Mouse (Mus musculus) neural tube, embryonic 14.5 days (tissue): ENCODE results near the gene Znhit3. TPM values are rescaled to one million over a fixed set of nuclear protein-coding genes. Genes with fewer than 3 reads are reported as not detected.

Experiments
- ATAC-seq: fragments of 200-750 bp; cut with Nextera tagmentation; 2 replicates; pipeline ENCODE4 v1.8.0; 2017; ENCODE audit warnings: low read depth, mild to moderate bottlenecking, moderate TSS enrichment, moderate library complexity
- H3K27ac ChIP-seq: fragments of 300-500 bp; sonication (generic); 2 replicates; pipeline ENCODE4 v1.5.1; 2014; ENCODE audit warnings: low read depth, mild to moderate bottlenecking, control low read depth, low read length, moderate library complexity, mixed read lengths
- H3K27me3 ChIP-seq: fragments of 300-500 bp; sonication (generic); 2 replicates; pipeline ENCODE4 v1.6.1; 2014; ENCODE audit warnings: low read length; ENCODE audit not compliant: control insufficient read depth, insufficient read depth
- H3K36me3 ChIP-seq: fragments of 300-500 bp; sonication (generic); 2 replicates; pipeline ENCODE4 v1.6.1; 2014; ENCODE audit warnings: low read length, mixed read lengths; ENCODE audit not compliant: control insufficient read depth, insufficient read depth
- H3K4me1 ChIP-seq: fragments of 300-500 bp; sonication (generic); 2 replicates; pipeline ENCODE4 v1.6.1; 2014; ENCODE audit warnings: low read length; ENCODE audit not compliant: control insufficient read depth, insufficient read depth
- H3K4me2 ChIP-seq: fragments of 300-500 bp; sonication (generic); 2 replicates; pipeline ENCODE4 v1.6.1; 2014; ENCODE audit warnings: mild to moderate bottlenecking, low read depth, low read length, control low read depth
- H3K4me3 ChIP-seq: fragments of 300-500 bp; sonication (generic); 2 replicates; pipeline ENCODE4 v1.5.1; 2014; ENCODE audit warnings: low read depth, low read length, control low read depth, mixed read lengths
- H3K9ac ChIP-seq: fragments of 300-500 bp; sonication (generic); replicated peaks from 2 replicates; pipeline ENCODE4 v1.6.1; 2014; ENCODE audit warnings: low read depth, mild to moderate bottlenecking, control low read depth, low read length, mixed read lengths
- H3K9me3 ChIP-seq: fragments of 300-500 bp; sonication (generic); 2 replicates; pipeline ENCODE4 v1.6.1; 2016; ENCODE audit warnings: low read length; ENCODE audit not compliant: control insufficient read depth
- WGBS: fragments of 180-500 bp; shearing (Covaris S2); extraction: QIAGEN DNeasy Blood & Tissue Kit; methylation state at CpG from one replicate; pipeline ENCODE4 v1.1.7; 2014; 5-methylcytosine and 5-hydroxymethylcytosine counted together
- polyA plus RNA-seq: library from polyadenylated mRNA; unstranded; fragments of >200 nt; fragmentation: Nextera tagmentation; extraction: Ambion mirVana; gene quantifications from 2 replicates; pipeline ENCODE4 v1.2.1, GENCODE M21; 2014

The Znhit3 gene
- polyA plus RNA-seq, 1 experiment from 2014 or later = 86.2 TPM

GRCm38 (mm10) chr11:84886767-84887511 is 29.2 kb downstream of the Znhit3 start:
- no peaks in the 10 kb centered on the region for H3K27me3 ChIP-seq
- no peak overlapping the region for H3K9ac ChIP-seq
- H3K27ac ChIP-seq = no peak overlapping the region
- peaks cover 25% of the 10 kb centered on the region for H3K36me3 ChIP-seq
- H3K9me3 ChIP-seq = no peaks in the 10 kb centered on the region
- no peak overlapping the region for H3K4me2 ChIP-seq
- H3K4me3 ChIP-seq = no peak overlapping the region
- ATAC-seq = no peak
- WGBS = 89% methylated on average over 11 of the region's 11 CpGs
- no peaks in the 10 kb centered on the region for H3K4me1 ChIP-seq

- no peak overlapping the region for H3K4me2 ChIP-seq
- no peaks in the 10 kb centered on the region for H3K27me3 ChIP-seq
- peaks cover 1% of the 10 kb centered on the region for H3K4me1 ChIP-seq
- no peak overlapping the region for H3K9ac ChIP-seq
- H3K36me3 ChIP-seq = peaks cover 17% of the 10 kb centered on the region
- H3K27ac ChIP-seq = no peak overlapping the region
- no peak for ATAC-seq
- no peaks in the 10 kb centered on the region for H3K9me3 ChIP-seq
- WGBS = 95% methylated on average over 5 of the region's 5 CpGs
- H3K4me3 ChIP-seq = no peak overlapping the region
Observed at GRCm38 (mm10) chr11:84886236-84886635, 29.9 kb downstream of the Znhit3 start.

GRCm38 (mm10) chr11:84885238-84885637 is 30.9 kb downstream of the Znhit3 start:
- Histone ChIP-seq H3K27me3 (no peaks in the 10 kb centered on the region), H3K4me1 (peaks cover 7% of the 10 kb centered on the region), H3K27ac (no peak overlapping the region), H3K4me2 (no peak overlapping the region), H3K36me3 (peaks cover 17% of the 10 kb centered on the region), H3K9ac (no peak overlapping the region), H3K4me3 (no peak overlapping the region), H3K9me3 (no peaks in the 10 kb centered on the region)
- 86% methylated on average over 4 of the region's 4 CpGs for WGBS
- no peak for ATAC-seq

DNA sequence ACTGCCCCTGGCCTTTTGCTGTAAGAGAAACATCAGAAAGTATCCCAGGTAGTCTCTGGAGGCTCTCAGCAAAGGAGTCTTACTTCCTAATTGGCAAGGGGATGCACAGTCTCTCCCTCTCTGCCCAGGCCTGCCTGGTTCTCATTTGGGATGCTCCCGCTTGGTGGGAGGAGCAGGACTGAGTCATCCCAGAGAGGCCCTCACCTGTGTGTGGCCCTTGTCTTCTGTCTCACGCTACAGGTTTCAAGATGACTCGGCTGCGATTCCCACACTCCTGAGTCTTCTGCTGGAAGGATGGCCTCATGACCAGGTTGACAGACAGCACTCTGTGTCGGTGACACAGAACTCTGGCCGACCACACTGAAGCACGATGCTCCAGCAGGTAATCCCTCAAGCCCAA is 33.8 kb downstream of the Znhit3 start:
- WGBS = 95% methylated on average over 7 of the region's 7 CpGs
- Histone ChIP-seq H3K36me3 (peaks cover 17% of the 10 kb centered on the region), H3K27ac (no peak overlapping the region)

DNA sequence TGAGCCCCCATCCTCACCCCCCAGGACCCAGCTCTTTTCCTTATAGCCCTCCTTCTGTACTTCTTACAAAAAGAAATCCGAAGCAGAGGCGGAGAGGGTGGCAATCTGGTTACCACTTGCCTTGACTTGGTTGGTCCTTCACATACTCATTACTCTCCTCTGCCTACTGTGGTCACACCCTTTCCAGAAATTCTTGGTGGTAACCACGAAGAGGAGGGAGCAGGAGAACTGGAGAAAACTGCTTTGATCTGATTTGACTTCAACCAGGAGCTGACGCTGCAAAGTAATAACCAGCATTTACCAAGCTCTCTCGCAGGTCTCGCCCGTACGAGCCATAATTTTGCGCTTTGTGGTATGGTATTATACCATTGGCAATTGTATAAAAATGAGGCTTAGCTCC is 35.2 kb downstream of the Znhit3 start:
- Histone ChIP-seq H3K9ac (peak overlapping the region; percentile 77), H3K4me1 (peaks cover 13% of the 10 kb centered on the region), H3K4me2 (peak overlapping the region; percentile 85), H3K9me3 (no peaks in the 10 kb centered on the region), H3K4me3 (peak overlapping the region; percentile 93), H3K27ac (peak overlapping the region; percentile 78), H3K27me3 (no peaks in the 10 kb centered on the region), H3K36me3 (peaks cover 13% of the 10 kb centered on the region)
- no peak for ATAC-seq
- 55% methylated on average over 9 of the region's 9 CpGs for WGBS

More for the DNA sequence above, 33.8 kb downstream of the Znhit3 start:
- Histone ChIP-seq H3K4me2 (no peak overlapping the region), H3K4me3 (no peak overlapping the region), H3K27me3 (no peaks in the 10 kb centered on the region), H3K9me3 (no peaks in the 10 kb centered on the region), H3K4me1 (peaks cover 13% of the 10 kb centered on the region), H3K9ac (no peak overlapping the region)
- ATAC-seq = no peak

DNA sequence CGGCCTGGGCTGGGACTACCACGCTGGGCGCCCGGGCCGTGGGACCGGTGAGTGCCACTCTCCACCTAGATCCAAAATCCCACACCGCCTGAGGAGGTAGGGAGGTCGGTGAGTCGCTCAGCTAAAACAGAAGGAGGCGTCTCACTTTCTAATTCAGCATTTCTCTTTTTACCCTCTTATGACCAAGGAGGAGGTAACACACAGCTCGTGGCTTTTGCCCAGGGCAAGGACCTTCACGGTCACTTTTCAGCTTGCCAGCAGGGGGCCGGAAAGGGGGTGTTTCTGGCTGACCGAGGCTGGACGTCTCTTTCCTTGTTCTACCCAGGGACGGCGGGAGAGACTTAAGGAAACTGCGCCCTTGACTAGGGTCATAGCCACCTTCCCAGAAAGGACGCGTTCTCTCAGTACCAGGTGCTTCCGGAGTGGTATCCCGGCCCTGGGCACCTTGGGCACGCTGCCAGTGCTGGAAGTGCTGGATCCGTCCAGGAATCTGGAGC is 35.7 kb downstream of the Znhit3 start:
- Histone ChIP-seq H3K36me3 (peaks cover 11% of the 10 kb centered on the region), H3K4me2 (peak overlapping the region; percentile 85), H3K9me3 (no peaks in the 10 kb centered on the region), H3K4me1 (peaks cover 13% of the 10 kb centered on the region), H3K27me3 (no peaks in the 10 kb centered on the region), H3K27ac (peak overlapping the region; percentile 78), H3K9ac (peak overlapping the region; percentile 77), H3K4me3 (peak overlapping the region; percentile 93)
- 0% methylated on average over 24 of the region's 24 CpGs for WGBS
- peak; percentile 35; the same call in 1 of the 2 replicates for ATAC-seq

DNA sequence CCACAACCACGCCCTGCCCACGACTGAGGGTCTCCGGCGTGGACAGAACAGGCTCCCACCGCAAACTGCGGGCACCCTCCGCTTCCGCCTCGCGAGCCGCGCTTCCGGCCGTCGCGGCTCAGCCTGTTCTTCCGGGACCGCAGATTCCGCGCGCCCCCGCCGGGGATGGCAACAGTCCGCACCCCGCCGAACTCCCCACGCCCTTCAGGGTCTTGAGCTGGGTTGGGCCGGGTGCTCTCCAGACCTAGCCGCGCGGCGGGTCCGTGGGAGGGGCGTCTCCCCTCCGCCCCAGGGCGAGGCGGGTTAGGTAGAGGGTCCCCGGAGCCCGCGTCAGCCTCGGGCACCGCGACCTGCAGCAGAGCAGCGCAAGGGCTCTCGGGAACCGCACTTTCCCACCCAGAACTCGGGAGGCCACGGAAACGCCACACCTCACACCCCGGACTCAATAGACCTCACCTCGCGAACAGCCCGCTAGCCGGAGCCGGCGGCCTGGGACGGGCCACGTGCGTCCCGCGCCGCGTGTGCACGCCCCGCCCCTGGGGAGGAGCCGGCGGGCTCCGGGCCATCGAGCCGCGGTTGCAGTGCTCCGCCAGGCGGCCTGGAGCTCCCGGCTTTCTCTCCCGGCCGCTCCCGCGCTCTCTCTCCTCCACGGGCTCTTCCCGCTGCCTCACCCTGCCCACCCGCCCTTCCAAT is 36.2 kb downstream of the Znhit3 start, which contains the start of the genes Myo19 and Pigw:
Gene Myo19 (plus strand): TSS at position 377 of the 693 bp plus-strand sequence.
Gene Pigw (minus strand): TSS at position 514 of the 693 bp plus-strand sequence.
- under 1% methylated on average over 79 of the region's 81 CpGs for WGBS
- Histone ChIP-seq H3K9ac (peak within 1 kb of the TSS; percentile 77), H3K4me1 (peaks cover 13% of the 10 kb centered on the region), H3K4me3 (peak within 1 kb of the TSS; percentile 93), H3K27ac (peak within 1 kb of the TSS; percentile 78), H3K4me2 (peak within 1 kb of the TSS; percentile 85), H3K9me3 (no peaks in the 10 kb centered on the region), H3K36me3 (peaks cover 5% of the 10 kb centered on the region; the same call in 1 of the 2 replicates), H3K27me3 (no peaks in the 10 kb centered on the region)
- peak; percentile 96 for ATAC-seq

- Histone ChIP-seq H3K4me1 (peaks cover 13% of the 10 kb centered on the region), H3K4me3 (peak overlapping the region; percentile 93), H3K36me3 (peaks cover 5% of the 10 kb centered on the region; the same call in 1 of the 2 replicates), H3K9ac (peak overlapping the region; percentile 77), H3K27me3 (no peaks in the 10 kb centered on the region), H3K9me3 (no peaks in the 10 kb centered on the region), H3K27ac (peak overlapping the region; percentile 78; the same call in 1 of the 2 replicates), H3K4me2 (peak overlapping the region; percentile 85)
- WGBS = 23% methylated on average over 7 of the region's 7 CpGs
- ATAC-seq = no peak
Observed at GRCm38 (mm10) chr11:84879007-84879771, 37.0 kb downstream of the Znhit3 start.
